Mouse (Mus musculus): Measurements from ENCODE around the gene Gm49387.

Gm49387 gene

GRCm38 (mm10) chr14:31515895-31516294, 124.8 kb downstream of the Gm49387 start:
- no peak for DNase-seq

DNA sequence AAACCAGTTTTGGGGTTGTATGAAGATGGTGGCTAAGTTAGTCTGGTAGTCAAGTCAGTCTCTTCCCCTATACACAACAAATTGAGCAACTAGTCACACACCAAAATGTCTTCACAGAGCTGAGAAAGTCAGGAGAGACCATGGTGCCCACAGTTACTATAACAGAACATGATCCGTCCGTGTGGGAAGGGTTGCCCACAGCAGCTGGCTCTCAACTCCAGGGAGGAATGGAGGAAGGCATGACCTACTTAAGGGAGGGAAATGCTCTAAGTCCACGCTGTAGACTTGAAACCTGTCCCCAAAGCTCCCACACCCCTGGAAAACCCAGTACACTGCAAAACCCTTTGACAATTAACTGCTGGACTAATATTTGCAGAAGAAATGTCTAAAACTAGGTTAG, 130.4 kb downstream of the Gm49387 start:
- DNase-seq = no peak

GRCm38 (mm10) chr14:31509911-31510310, 130.8 kb downstream of the Gm49387 start:
- peak; percentile 43 to 50 for DNase-seq

DNA sequence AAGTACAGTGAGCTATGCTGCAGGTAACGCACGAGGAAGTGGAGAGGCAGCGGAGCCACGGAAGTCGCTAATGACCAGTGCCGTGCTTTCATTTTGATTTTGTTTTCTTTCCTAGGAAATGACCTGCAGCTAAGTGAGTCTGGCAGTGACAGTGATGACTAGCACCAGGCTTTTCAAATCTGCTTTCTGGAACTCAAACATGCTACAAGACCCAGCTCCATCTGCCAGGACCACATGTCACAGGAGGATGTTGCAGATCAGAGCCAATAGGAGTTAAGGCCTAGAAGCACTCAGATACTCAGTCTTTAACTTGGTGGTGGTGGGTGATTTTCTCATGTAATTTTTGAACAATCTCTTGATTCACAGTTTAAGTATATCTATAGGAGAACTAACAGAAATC, 134.2 kb downstream of the Gm49387 start:
- DNase-seq = peak; percentile 70 to 73

- no peak for DNase-seq
Observed at GRCm38 (mm10) chr14:31503406-31503805, 137.3 kb downstream of the Gm49387 start.
